Mouse (Mus musculus) liver, embryonic 16.5 days (tissue): ENCODE results near the gene Golga4. TPM values are rescaled to one million over a fixed set of nuclear protein-coding genes. Genes with fewer than 3 reads are reported as not detected.

Experiments used
- ATAC-seq: fragments of 200-750 bp; cut with Nextera tagmentation; 2 replicates; pipeline ENCODE4 v1.8.0; 2017; ENCODE audit warnings: low read depth, mild to moderate bottlenecking, moderate number of reproducible peaks, moderate library complexity
- H3K27ac ChIP-seq: fragments of 300-500 bp; sonication (generic); 2 replicates; pipeline ENCODE4 v1.5.1; 2014; ENCODE audit warnings: mild to moderate bottlenecking, low read length
- H3K27me3 ChIP-seq: fragments of 300-500 bp; sonication (generic); 2 replicates; pipeline ENCODE4 v1.6.1; 2014; ENCODE audit warnings: low read depth, low read length, mixed read lengths; ENCODE audit not compliant: control insufficient read depth, insufficient read depth
- H3K36me3 ChIP-seq: fragments of 300-500 bp; sonication (generic); 2 replicates; pipeline ENCODE4 v1.6.1; 2014; ENCODE audit warnings: mild to moderate bottlenecking; ENCODE audit not compliant: control insufficient read depth, insufficient read depth
- H3K4me1 ChIP-seq: fragments of 300-500 bp; sonication (generic); 2 replicates; pipeline ENCODE4 v1.6.1; 2014; ENCODE audit warnings: low read depth, low read length, mixed read lengths; ENCODE audit not compliant: control insufficient read depth
- H3K4me2 ChIP-seq: fragments of 300-500 bp; sonication (generic); 2 replicates; pipeline ENCODE4 v1.6.1; 2014; ENCODE audit warnings: low read depth, low read length, mixed read lengths
- H3K4me3 ChIP-seq: fragments of 300-500 bp; sonication (generic); 2 replicates; pipeline ENCODE4 v1.5.1; 2014; ENCODE audit warnings: low read depth, mild to moderate bottlenecking, low read length
- H3K9ac ChIP-seq: fragments of 300-500 bp; sonication (generic); 2 replicates; pipeline ENCODE4 v1.6.1; 2014; ENCODE audit warnings: low read depth, low read length
- H3K9me3 ChIP-seq: fragments of 300-500 bp; sonication (generic); replicated peaks from 2 replicates; pipeline ENCODE4 v1.6.1; 2016; ENCODE audit warnings: low read length; ENCODE audit not compliant: control insufficient read depth
- WGBS: fragments of 180-500 bp; shearing (Covaris S2); extraction: QIAGEN DNeasy Blood & Tissue Kit; methylation state at CpG from one replicate; pipeline ENCODE4 v1.1.7; 2014; ENCODE audit not compliant: insufficient replicate concordance; 5-methylcytosine and 5-hydroxymethylcytosine counted together
- polyA plus RNA-seq: library from polyadenylated mRNA; unstranded; fragments of >200 nt; fragmentation: Nextera tagmentation; extraction: Ambion mirVana; gene quantifications from 2 replicates; pipeline ENCODE4 v1.2.1, GENCODE M21; 2015

Golga4 gene
- polyA plus RNA-seq, 1 experiment from 2014 or later = 13.7 TPM

DNA sequence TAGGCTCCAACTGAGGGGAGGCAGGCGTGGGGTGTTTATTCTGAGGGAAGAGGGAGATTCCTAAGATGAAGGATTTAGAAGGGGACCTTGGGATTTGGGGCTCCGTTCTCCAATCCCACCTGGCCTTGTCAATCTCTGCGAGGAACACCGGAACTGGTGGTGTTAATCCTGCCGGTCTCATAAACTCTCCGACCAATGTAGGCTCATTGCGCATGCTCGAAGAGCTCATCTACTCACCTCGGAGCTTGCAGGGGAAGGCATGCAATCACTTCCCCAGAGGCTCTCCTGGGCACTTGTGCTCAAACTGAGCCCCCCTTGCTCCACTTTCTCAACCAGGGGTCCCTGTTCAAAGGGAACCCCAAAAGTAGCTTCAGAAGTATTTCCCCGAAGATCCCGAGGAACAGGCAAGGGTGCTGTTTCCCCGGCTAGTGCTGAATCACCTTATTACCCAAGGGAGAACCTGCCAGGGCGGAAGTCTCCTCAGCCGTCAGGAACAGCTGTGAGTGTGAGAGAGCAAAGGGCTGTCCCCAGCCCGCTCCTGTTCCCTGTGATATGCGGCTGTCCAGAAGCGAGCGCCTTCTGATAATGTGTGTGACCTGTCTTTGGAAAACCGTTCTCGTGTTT lies 106.0 kb downstream of the Golga4 start:
- no peak overlapping the region for H3K4me2 ChIP-seq
- H3K4me1 ChIP-seq = no peaks in the 10 kb centered on the region; the same call in 1 of the 2 replicates
- 22% methylated on average over 20 of the region's 20 CpGs for WGBS
- no peak overlapping the region for H3K4me3 ChIP-seq
- no peaks in the 10 kb centered on the region for H3K36me3 ChIP-seq
- peaks cover 26% of the 10 kb centered on the region for H3K27me3 ChIP-seq
- H3K9me3 ChIP-seq = no peaks in the 10 kb centered on the region
- no peak overlapping the region for H3K27ac ChIP-seq
- H3K9ac ChIP-seq = no peak overlapping the region
- no peak for ATAC-seq

DNA sequence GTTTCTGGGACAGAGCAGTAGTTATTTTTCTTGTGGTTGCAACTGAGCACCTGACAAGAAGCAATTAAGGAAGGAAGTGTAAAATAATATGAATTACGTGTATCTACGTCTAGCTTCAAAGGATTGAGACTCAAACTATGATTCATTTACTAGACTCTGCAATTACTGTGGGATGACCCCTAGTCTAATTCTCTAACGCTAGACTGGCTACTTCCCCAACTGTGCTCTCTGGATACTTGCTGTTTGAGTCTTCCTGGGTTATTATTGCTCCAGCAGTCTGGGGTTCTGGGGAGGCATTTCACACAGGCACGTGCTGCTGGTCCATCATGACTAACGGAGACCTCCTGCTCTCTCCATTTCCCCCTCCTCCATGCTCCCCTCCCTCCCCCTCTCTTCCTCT lies 111.2 kb downstream of the Golga4 start:
- H3K27me3 ChIP-seq = no peaks in the 10 kb centered on the region; the same call in 1 of the 2 replicates
- no peak overlapping the region for H3K27ac ChIP-seq
- H3K4me2 ChIP-seq = no peak overlapping the region
- WGBS = 37% methylated on average over 5 of the region's 5 CpGs
- no peak overlapping the region for H3K9ac ChIP-seq
- no peak for ATAC-seq
- H3K36me3 ChIP-seq = no peaks in the 10 kb centered on the region
- no peaks in the 10 kb centered on the region for H3K9me3 ChIP-seq
- no peak overlapping the region for H3K4me3 ChIP-seq
- H3K4me1 ChIP-seq = no peaks in the 10 kb centered on the region; the same call in 1 of the 2 replicates

DNA sequence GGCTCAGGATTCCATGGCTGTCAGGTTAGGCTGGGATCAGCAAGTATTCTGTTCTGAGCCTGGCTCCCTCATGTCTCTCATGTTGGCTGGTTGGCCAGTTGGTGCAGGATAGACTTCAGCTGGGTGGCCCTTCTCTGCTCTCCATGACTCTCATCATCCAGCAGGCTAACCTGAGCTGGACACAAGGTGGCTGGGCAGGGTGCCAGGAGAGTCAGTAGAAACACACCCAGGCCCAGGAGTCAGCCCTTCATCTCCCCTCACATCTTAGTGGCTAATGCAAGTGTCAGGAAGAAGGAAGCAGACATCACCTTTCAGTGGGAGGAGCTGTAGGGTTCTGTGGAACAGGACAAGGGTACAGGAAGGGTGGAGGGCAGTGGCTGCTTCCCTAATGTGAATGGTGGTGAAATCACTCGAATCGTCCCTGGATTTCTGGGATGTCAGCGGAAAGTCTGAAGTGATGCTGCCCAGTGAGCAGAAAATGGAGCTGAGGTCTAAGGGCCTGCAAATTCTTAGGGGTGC lies 112.7 kb downstream of the Golga4 start:
- WGBS = 44% methylated on average over 3 of the region's 3 CpGs
- Histone ChIP-seq H3K27ac (no peak overlapping the region), H3K4me3 (no peak overlapping the region)

DNA sequence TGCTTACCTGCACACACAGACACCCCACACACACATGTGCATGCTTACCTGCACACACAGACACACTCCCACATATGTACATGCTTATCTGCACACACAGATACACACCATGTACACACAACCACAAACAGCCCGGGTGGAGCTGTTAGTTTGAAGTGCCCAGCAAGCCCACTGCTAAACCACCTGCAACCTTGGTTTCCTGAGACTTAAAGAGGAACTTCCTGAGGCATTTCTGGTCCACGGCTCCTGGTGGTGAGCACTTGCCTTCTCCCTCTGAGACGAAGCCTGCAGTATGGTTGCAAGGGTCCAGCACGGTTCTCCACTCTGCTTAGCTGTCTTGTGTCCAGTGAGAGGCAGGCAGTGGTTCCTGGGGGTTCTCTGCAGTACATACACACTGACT lies 114.7 kb downstream of the Golga4 start:
- H3K4me2 ChIP-seq = no peak overlapping the region
- H3K9me3 ChIP-seq = no peaks in the 10 kb centered on the region
- no peaks in the 10 kb centered on the region for H3K4me1 ChIP-seq
- H3K4me3 ChIP-seq = no peak overlapping the region
- 18% methylated on average over 4 of the region's 4 CpGs for WGBS
- no peak overlapping the region for H3K9ac ChIP-seq
- no peaks in the 10 kb centered on the region for H3K36me3 ChIP-seq
- no peak overlapping the region for H3K27ac ChIP-seq
- H3K27me3 ChIP-seq = no peaks in the 10 kb centered on the region
- ATAC-seq = no peak

More for the DNA sequence above, 112.7 kb downstream of the Golga4 start:
- ATAC-seq = no peak
- Histone ChIP-seq H3K4me1 (no peaks in the 10 kb centered on the region), H3K9ac (no peak overlapping the region), H3K36me3 (no peaks in the 10 kb centered on the region), H3K4me2 (no peak overlapping the region), H3K27me3 (no peaks in the 10 kb centered on the region), H3K9me3 (no peaks in the 10 kb centered on the region)

DNA sequence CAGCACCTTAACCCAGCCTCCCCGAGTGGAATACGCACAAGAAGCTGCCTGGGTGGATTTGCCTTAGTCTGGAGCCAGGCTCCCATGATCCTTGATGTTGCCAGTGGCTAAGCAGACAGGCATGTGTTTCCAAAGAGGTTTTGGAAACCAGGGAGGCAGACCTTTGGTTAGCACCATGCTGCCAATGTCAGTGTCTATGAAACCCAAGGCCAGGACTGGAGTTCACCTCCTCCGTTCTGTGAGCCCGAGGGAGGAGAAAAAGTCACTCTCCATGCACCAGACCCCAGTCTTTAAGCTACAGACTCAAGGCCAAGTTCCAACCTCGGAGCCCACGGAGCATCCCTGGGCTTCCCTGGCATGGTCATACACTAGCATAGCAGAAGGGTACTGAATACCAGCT lies 115.6 kb downstream of the Golga4 start:
- no peak overlapping the region for H3K4me2 ChIP-seq
- ATAC-seq = no peak
- H3K4me1 ChIP-seq = no peaks in the 10 kb centered on the region
- 61% methylated on average over 6 of the region's 6 CpGs for WGBS
- no peaks in the 10 kb centered on the region for H3K9me3 ChIP-seq
- no peaks in the 10 kb centered on the region for H3K36me3 ChIP-seq
- no peak overlapping the region for H3K27ac ChIP-seq
- H3K27me3 ChIP-seq = no peaks in the 10 kb centered on the region
- H3K9ac ChIP-seq = no peak overlapping the region
- no peak overlapping the region for H3K4me3 ChIP-seq

DNA sequence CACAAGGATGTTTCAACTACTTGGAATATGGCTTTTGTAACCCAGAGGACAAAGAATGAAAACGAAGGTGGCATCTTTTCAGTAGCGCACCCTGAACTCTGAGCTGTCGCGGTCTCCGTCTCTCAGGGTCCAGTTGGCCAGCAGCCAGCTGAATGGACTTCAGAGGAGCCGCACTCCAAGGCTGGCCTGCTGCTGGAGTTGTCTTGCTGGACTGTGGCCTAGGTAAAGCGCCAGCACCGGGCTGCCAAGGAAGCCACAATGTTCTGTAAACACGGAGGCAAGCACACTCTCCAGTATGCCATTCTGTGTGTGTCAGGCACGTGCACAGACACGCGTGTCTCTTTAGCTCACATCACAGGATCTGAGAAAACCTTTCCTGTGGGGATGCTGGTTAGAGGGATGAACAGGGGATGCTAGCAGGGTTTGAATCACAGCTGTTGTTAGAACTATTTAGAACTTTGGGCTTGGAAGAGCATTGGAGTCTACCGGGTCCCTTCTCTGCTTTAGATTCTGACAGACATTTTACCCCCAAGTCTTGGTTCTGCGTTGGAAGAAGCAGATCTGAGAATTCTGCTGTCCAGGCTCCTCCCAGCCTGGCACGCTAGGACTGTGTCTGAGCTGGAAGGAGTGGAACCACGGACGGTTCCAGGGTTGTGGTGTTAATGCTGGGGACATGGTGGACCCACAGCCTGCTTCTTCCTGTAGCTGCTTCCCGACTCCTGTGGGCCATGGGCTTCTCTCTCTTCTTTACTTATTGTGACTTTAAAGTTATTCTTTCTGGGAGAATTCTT lies 116.5 kb downstream of the Golga4 start:
- H3K9ac ChIP-seq = no peak overlapping the region

DNA sequence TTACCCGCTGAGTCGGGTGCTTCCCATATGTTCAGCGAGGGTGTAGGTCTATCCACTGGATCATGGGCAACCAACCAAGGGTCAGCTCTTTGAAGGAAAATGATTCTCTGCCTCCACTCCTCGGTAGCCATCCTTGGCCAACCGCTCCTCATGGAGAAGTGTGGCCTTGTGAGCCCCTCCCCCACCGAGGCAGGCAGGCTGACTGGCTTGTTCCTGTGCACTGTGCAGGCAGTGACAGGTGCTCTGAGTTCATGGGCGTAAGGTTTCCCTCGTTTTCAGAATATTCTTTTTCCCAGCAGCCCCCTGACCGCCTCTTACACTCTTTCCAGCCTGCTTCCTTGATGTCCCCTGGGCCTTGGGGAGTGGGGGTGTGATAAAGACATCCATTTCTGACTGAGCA lies 117.4 kb downstream of the Golga4 start:
- no peaks in the 10 kb centered on the region for H3K27me3 ChIP-seq
- no peak overlapping the region for H3K4me3 ChIP-seq
- no peak overlapping the region for H3K27ac ChIP-seq
- no peaks in the 10 kb centered on the region for H3K4me1 ChIP-seq
- H3K4me2 ChIP-seq = no peak overlapping the region
- ATAC-seq = no peak
- no peak overlapping the region for H3K9ac ChIP-seq
- no peaks in the 10 kb centered on the region for H3K9me3 ChIP-seq
- H3K36me3 ChIP-seq = no peaks in the 10 kb centered on the region
- 55% methylated on average over 9 of the region's 9 CpGs for WGBS

More for the DNA sequence above, 116.5 kb downstream of the Golga4 start:
- Histone ChIP-seq H3K27me3 (no peaks in the 10 kb centered on the region), H3K4me3 (no peak overlapping the region), H3K4me2 (no peak overlapping the region), H3K36me3 (no peaks in the 10 kb centered on the region), H3K4me1 (no peaks in the 10 kb centered on the region), H3K27ac (no peak overlapping the region), H3K9me3 (no peaks in the 10 kb centered on the region)
- WGBS = 71% methylated on average over 18 of the region's 18 CpGs
- no peak for ATAC-seq

DNA sequence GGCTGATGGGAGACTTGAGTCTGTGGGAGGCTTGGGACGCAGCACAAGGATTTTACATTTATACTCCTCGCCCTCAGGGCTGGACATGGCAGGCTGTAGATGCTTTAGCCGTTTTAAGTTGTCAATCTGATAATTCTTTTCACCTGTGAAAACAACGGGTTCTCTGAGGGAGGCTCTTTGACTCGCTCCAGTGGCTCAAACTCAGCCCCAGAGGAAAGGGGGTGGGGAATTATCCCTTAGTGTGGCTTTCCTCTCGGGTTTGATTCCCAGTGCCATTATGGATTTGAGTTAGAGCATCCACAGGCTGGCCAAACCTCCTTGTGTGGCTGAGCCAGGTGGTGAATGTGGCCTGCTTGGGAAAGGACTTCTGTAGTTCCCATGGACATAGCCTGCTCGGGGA lies 118.1 kb downstream of the Golga4 start:
- no peaks in the 10 kb centered on the region for H3K27me3 ChIP-seq
- no peak for ATAC-seq
- no peak overlapping the region for H3K9ac ChIP-seq
- H3K9me3 ChIP-seq = no peaks in the 10 kb centered on the region
- no peak overlapping the region for H3K4me2 ChIP-seq
- H3K27ac ChIP-seq = no peak overlapping the region
- H3K4me1 ChIP-seq = no peaks in the 10 kb centered on the region
- no peaks in the 10 kb centered on the region for H3K36me3 ChIP-seq
- WGBS = 57% methylated on average over 7 of the region's 7 CpGs
- H3K4me3 ChIP-seq = no peak overlapping the region

DNA sequence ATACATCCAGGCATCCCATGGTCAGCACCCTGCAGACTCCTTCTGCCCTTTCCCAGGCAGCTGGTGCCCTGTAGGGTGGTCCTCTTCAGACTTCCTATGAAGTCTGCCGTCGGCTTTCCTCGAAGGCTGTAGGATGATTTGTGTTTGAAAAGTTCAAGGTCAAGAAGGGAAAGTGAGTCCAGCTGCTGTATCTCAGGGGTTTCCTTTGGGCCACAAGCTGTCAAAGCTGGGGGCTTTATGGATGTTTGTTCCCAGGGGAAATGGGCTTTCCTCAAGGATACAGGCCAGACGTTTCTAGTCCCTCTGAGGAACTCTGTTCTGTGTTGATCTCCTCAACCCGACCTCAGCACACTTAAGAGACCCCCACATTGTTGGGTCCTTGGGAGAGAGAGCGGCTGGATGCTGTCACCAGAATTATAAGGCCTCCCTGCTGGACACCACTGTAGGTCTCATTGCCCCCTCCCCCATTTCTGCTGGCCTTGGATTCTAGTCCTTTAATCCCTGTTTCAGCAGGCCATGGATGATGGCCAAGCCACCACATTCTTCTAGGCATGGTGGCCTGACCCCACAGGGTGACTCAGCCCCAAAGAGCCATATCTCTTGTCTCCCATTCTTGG lies 123.8 kb downstream of the Golga4 start:
- no peak overlapping the region for H3K27ac ChIP-seq
- no peak overlapping the region for H3K4me2 ChIP-seq
- H3K4me1 ChIP-seq = no peaks in the 10 kb centered on the region; the same call in 1 of the 2 replicates
- no peaks in the 10 kb centered on the region for H3K36me3 ChIP-seq
- WGBS = 62% methylated on average over 6 of the region's 6 CpGs
- H3K9me3 ChIP-seq = no peaks in the 10 kb centered on the region
- no peaks in the 10 kb centered on the region for H3K27me3 ChIP-seq
- no peak overlapping the region for H3K4me3 ChIP-seq
- ATAC-seq = no peak
- no peak overlapping the region for H3K9ac ChIP-seq
